Mouse (Mus musculus): ENCODE data around the gene Gm6356.
"Not testable (repeated sequence)": the region's sequence is repeated elsewhere in the genome, so short reads cannot be mapped to it uniquely, and the experiment has no call there.

Gm6356 gene

DNA sequence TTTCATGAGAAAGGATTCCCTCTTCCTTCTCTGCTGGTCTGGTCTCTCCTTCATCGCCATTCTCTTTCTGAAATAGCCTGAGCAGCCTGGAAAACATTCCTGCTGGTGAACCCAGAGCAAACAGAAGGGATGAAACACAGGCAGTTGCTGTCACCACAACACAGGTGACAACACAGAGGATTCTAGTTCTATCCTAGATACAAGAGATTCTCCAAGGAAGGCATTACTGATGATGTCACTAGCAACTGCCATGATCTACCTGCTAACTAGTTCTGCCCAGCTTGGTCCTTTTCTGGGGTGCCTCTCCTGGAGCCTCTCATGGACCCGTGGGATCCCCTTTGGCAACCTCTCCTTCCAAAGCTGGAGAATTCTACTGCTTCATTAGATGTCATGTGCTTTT is at the start of gene Gm6356:
Gm6356 (minus strand) TSS at position 101 of the 400 bp plus-strand sequence.
- not testable (repeated sequence) for DNase-seq (ENCODE audit: low read depth, low spot score)
